Mouse (Mus musculus) bone marrow, adult 2 months (tissue): ENCODE data around the gene Hps3. TPM values are rescaled to one million over a fixed set of nuclear protein-coding genes. Genes with fewer than 3 reads are reported as not detected.
"Not testable (repeated sequence)": the region's sequence is repeated elsewhere in the genome, so short reads cannot be mapped to it uniquely, and the experiment has no call there.

ENCODE experiments used
- H3K27ac ChIP-seq: fragments of 200-500 bp; 2 replicates; pipeline ENCODE4 v1.5.1; 2012; ENCODE audit warnings: low read depth, mild to moderate bottlenecking, control low read depth, inconsistent platforms, low read length; ENCODE audit not compliant: control insufficient read depth, poor library complexity, insufficient read depth
- H3K4me1 ChIP-seq: fragments of 200-500 bp; 2 replicates; pipeline ENCODE4 v1.6.1; 2011; ENCODE audit warnings: low read length; ENCODE audit not compliant: control insufficient read depth, insufficient read depth
- H3K4me3 ChIP-seq: fragments of 200-500 bp; replicated peaks from 2 replicates; pipeline ENCODE3; 2011; ENCODE audit warnings: mild to moderate bottlenecking, low read depth, low read length, control low read depth; ENCODE audit not compliant: control insufficient read depth
- CTCF ChIP-seq: fragments of 200-500 bp; IDR thresholded peaks from 2 replicates; pipeline ENCODE4 v1.5.1; 2011; ENCODE audit warnings: low read length, control low read depth; ENCODE audit not compliant: control insufficient read depth, insufficient read depth
- POLR2A ChIP-seq: fragments of 200-500 bp; IDR thresholded peaks from 2 replicates; pipeline ENCODE4 v1.6.1; 2011; ENCODE audit warnings: low read depth, mild to moderate bottlenecking, control low read depth, low read length, borderline replicate concordance; ENCODE audit not compliant: control insufficient read depth
- WGBS: fragments of 180-500 bp; shearing (Covaris S2); methylation state at CpG from one replicate; pipeline ENCODE4 v1.1.7; 2018; 5-methylcytosine and 5-hydroxymethylcytosine counted together
- polyA plus RNA-seq: library from polyadenylated mRNA; stranded (reverse); fragments of >200 nt; gene quantifications from 2 replicates; pipeline ENCODE4 v1.2.4, GENCODE M21; 2011; ENCODE audit warnings: low replicate concordance; ENCODE audit not compliant: missing spikeins, insufficient read depth, insufficient read length

The Hps3 gene
- polyA plus RNA-seq, 1 experiment, result 19.1 TPM

- Histone ChIP-seq H3K4me1 (no peaks in the 10 kb centered on the region), H3K4me3 (no peak overlapping the region), H3K27ac (no peak overlapping the region)
- 74% methylated on average over 1 of the region's 1 CpGs for WGBS
- no peak for TF ChIP-seq POLR2A
- TF ChIP-seq CTCF, result no peak
Observed at GRCm38 (mm10) chr3:19953425-19953824, 81.7 kb downstream of the Hps3 start.

- not testable (repeated sequence) for H3K4me3 ChIP-seq, H3K4me1 ChIP-seq, H3K27ac ChIP-seq
- 90% methylated on average over 1 of the region's 1 CpGs for WGBS
Observed at GRCm38 (mm10) chr3:19949401-19949800, 85.7 kb downstream of the Hps3 start.

- H3K4me1 ChIP-seq, result no peaks in the 10 kb centered on the region
- no peak overlapping the region for H3K4me3 ChIP-seq
- no peak overlapping the region for H3K27ac ChIP-seq
- TF ChIP-seq POLR2A (no peak), CTCF (no peak)
Observed at GRCm38 (mm10) chr3:19948552-19948951, 86.6 kb downstream of the Hps3 start.

Other genes with a start within 250 kb of the Hps3 start
- 6.6 and 15.7 TPM in 2 replicates for gene Cp, start 78.3 kb downstream of the Hps3 start, polyA plus RNA-seq
- 14.5 and 17.8 TPM in 2 replicates for gene Hltf, start 22.5 kb upstream of the Hps3 start, polyA plus RNA-seq
- gene Gyg, start 120.0 kb upstream of the Hps3 start, polyA plus RNA-seq, result 11.7 and 25.4 TPM in 2 replicates
- gene Cpa3, start 206.9 kb upstream of the Hps3 start, polyA plus RNA-seq, result 0.90 and 2.1 TPM in 2 replicates
- 0.36 and 1.1 TPM in 2 replicates for gene Cpb1, start 240.4 kb upstream of the Hps3 start, polyA plus RNA-seq